Mouse (Mus musculus) lung, adult 2 months (tissue): ENCODE results near the gene Erp29. TPM values are rescaled to one million over a fixed set of nuclear protein-coding genes. Genes with fewer than 3 reads are reported as not detected.

ENCODE experiments used
- DNase-seq: peaks from one replicate; pipeline ENCODE4 v3.0.0; 2022
- H3K4me1 ChIP-seq: fragments of 200-500 bp; 2 replicates; pipeline ENCODE4 v1.6.1; 2011; ENCODE audit warnings: low read length; ENCODE audit not compliant: control insufficient read depth, insufficient read depth
- H3K4me3 ChIP-seq: fragments of 200-500 bp; replicated peaks from 2 replicates; pipeline ENCODE3; 2011; ENCODE audit warnings: low read depth, mild to moderate bottlenecking, control low read depth, low read length; ENCODE audit errors: extremely low read depth
- CTCF ChIP-seq: fragments of 200-500 bp; IDR thresholded peaks from 2 replicates; pipeline ENCODE4 v1.5.1; 2011; ENCODE audit warnings: mild to moderate bottlenecking, low read length, control low read depth; ENCODE audit not compliant: insufficient read depth
- POLR2A ChIP-seq: fragments of 200-500 bp; IDR thresholded peaks from 2 replicates; pipeline ENCODE4 v1.6.1; 2011; ENCODE audit warnings: low read depth, mild to moderate bottlenecking, control low read depth, low read length, borderline replicate concordance; ENCODE audit errors: extremely low read depth
- WGBS: fragments of 180-500 bp; shearing (Covaris S2); methylation state at CpG from one replicate; pipeline ENCODE4 v1.1.7; 2018; 5-methylcytosine and 5-hydroxymethylcytosine counted together
- polyA plus RNA-seq: library from polyadenylated mRNA; depleted of rRNA; stranded (reverse); fragments of >200 nt; gene quantifications from 2 replicates; pipeline ENCODE4 v1.2.3, GENCODE M21; 2012

Gene Erp29
- polyA plus RNA-seq, 1 experiment: 34.0 TPM

GRCm38 (mm10) chr5:121451203-121451602, 1.1 kb downstream of the Erp29 start:
- no peak for DNase-seq

GRCm38 (mm10) chr5:121450476-121450875, 1.8 kb downstream of the Erp29 start:
- 76% methylated on average over 9 of the region's 9 CpGs for WGBS
- TF ChIP-seq CTCF: no peak
- TF ChIP-seq POLR2A: no peak
- DNase-seq: no peak
- Histone ChIP-seq H3K4me3 (no peak overlapping the region), H3K4me1 (peaks cover 8% of the 10 kb centered on the region; the same call in 1 of the 2 replicates)

More at GRCm38 (mm10) chr5:121451203-121451602, 1.1 kb downstream of the Erp29 start:
- WGBS: 12% methylated on average over 8 of the region's 8 CpGs
- Histone ChIP-seq H3K4me1 (peaks cover 8% of the 10 kb centered on the region; the same call in 1 of the 2 replicates), H3K4me3 (no peak overlapping the region)
- TF ChIP-seq POLR2A: no peak
- TF ChIP-seq CTCF: no peak

- TF ChIP-seq CTCF: no peak
- Histone ChIP-seq H3K4me1 (peaks cover 8% of the 10 kb centered on the region; the same call in 1 of the 2 replicates), H3K4me3 (no peak overlapping the region)
- peak; percentile 48 for DNase-seq
- WGBS: 52% methylated on average over 6 of the region's 6 CpGs
These were observed 2.3 kb downstream of the Erp29 start for GRCm38 (mm10) chr5:121449976-121450375.

GRCm38 (mm10) chr5:121448450-121448849, 3.9 kb downstream of the Erp29 start:
- DNase-seq: no peak
- 94% methylated on average over 3 of the region's 3 CpGs for WGBS
- Histone ChIP-seq H3K4me3 (no peak overlapping the region), H3K4me1 (peaks cover 4% of the 10 kb centered on the region; the same call in 1 of the 2 replicates)
- TF ChIP-seq CTCF (0 out of 2 replicates have a peak, but pooled peaks have one; percentile 17), POLR2A (no peak)

- 91% methylated on average over 5 of the region's 5 CpGs for WGBS
These were observed 7.4 kb downstream of the Erp29 start for GRCm38 (mm10) chr5:121444870-121445269.

GRCm38 (mm10) chr5:121443548-121443947, 8.8 kb downstream of the Erp29 start:
- H3K4me1 ChIP-seq: no peaks in the 10 kb centered on the region
- WGBS: 91% methylated on average over 3 of the region's 3 CpGs
- no peak overlapping the region for H3K4me3 ChIP-seq
- DNase-seq: no peak
- no peak for TF ChIP-seq POLR2A
- no peak for TF ChIP-seq CTCF

More at GRCm38 (mm10) chr5:121444870-121445269, 7.4 kb downstream of the Erp29 start:
- no peak for TF ChIP-seq CTCF
- no peak for TF ChIP-seq POLR2A
- no peak for DNase-seq
- Histone ChIP-seq H3K4me3 (no peak overlapping the region), H3K4me1 (no peaks in the 10 kb centered on the region)

DNA sequence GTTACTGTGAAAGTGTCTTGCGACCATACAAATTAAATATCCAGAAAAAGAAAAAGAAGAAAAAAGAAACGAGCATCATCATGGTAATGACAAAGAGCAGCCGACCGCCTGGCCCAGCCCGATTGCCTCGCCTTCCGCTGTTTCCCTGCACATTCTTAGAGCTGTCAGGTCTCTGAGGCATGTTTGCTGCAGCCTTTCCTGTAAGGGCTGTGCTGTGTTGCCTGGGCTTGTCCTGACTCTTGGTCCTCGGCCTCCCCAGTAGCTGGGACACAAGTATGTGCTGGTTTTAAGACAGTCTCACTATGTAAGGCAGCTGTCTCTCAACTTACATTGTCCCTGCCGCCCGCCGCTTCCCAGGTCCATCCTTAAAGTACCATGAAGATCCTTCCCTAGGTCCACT, 13.6 kb downstream of the Erp29 start:
- TF ChIP-seq CTCF: no peak
- no peak for TF ChIP-seq POLR2A
- H3K4me1 ChIP-seq: no peaks in the 10 kb centered on the region
- DNase-seq: no peak
- H3K4me3 ChIP-seq: no peak overlapping the region
- 91% methylated on average over 11 of the region's 11 CpGs for WGBS

- Histone ChIP-seq H3K4me3 (no peak overlapping the region), H3K4me1 (no peaks in the 10 kb centered on the region)
- DNase-seq: no peak
- WGBS: 64% methylated on average over 5 of the region's 5 CpGs
- no peak for TF ChIP-seq POLR2A
- TF ChIP-seq CTCF: no peak
These were observed 14.2 kb downstream of the Erp29 start for GRCm38 (mm10) chr5:121438131-121438530.

GRCm38 (mm10) chr5:121428954-121429353, 23.4 kb downstream of the Erp29 start:
- Histone ChIP-seq H3K4me1 (no peaks in the 10 kb centered on the region), H3K4me3 (no peak overlapping the region)
- DNase-seq: no peak
- 94% methylated on average over 3 of the region's 3 CpGs for WGBS
- TF ChIP-seq CTCF (no peak), POLR2A (no peak)

DNA sequence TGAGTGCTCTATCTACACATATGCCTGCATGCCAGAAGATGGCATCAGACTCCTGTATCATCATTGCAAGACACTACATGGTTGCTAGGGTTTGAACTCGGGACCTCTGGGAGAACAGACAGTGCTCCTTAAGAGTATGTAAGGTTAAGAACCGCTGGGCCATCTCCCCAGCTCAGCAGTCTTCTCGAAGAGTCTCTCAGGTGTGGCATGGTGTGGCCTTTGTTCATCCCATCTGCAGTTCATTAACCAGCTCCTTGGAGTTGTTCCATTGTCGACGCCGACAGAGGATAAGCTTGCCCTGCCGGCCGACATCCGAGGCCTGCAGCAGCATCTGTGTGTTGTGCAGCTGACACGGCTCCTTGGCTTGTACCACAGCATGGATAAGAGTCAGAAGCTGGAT, 29.0 kb downstream of the Erp29 start:
- Histone ChIP-seq H3K4me1 (no peaks in the 10 kb centered on the region), H3K4me3 (no peak overlapping the region)
- TF ChIP-seq POLR2A: no peak
- TF ChIP-seq CTCF: no peak
- DNase-seq: no peak
- WGBS: 88% methylated on average over 10 of the region's 10 CpGs
